Mouse (Mus musculus) adrenal gland, postnatal 10 days (tissue): ENCODE results near the gene Psma7. TPM values are rescaled to one million over a fixed set of nuclear protein-coding genes. Genes with fewer than 3 reads are reported as not detected.

Experiments used
- DNase-seq: peaks from one replicate; pipeline ENCODE4 v3.0.0; 2021; ENCODE audit warnings: mixed read lengths
- total RNA-seq, 2 experiments: library from RNA; stranded (reverse); gene quantifications; 2 replicates each; pipeline ENCODE4 v1.2.3; 2021

Psma7 gene
- total RNA-seq, 2 experiments from 2014 or later = 216 to 235 TPM

- DNase-seq = no peak
Measured at GRCm38 (mm10) chr2:180001635-180002034, 40.6 kb downstream of the Psma7 start.

GRCm38 (mm10) chr2:179998431-179998830, 43.8 kb downstream of the Psma7 start:
- no peak for DNase-seq

- DNase-seq = no peak
Measured at GRCm38 (mm10) chr2:179993071-179993470, 49.2 kb downstream of the Psma7 start.

- no peak for DNase-seq
Measured at GRCm38 (mm10) chr2:179989098-179989497, 53.1 kb downstream of the Psma7 start.

GRCm38 (mm10) chr2:179986437-179987022, 55.7 kb downstream of the Psma7 start:
- no peak for DNase-seq

Other genes with a start within 250 kb of the Psma7 start
- 10 to 100 TPM; 15.8 to 19.1 TPM for gene Taf4, start 65.8 kb downstream of the Psma7 start, total RNA-seq
- gene Lsm14b, start 17.4 kb downstream of the Psma7 start, total RNA-seq = 10 to 100 TPM; 33.2 to 35.9 TPM
- gene Ss18l1, start 76 bp upstream of the Psma7 start, total RNA-seq = 1 to 10 TPM; 5.1 to 5.9 TPM
- 10 to 100 TPM; 13.1 to 18.9 TPM for gene Mtg2, start 28.2 kb upstream of the Psma7 start, total RNA-seq
- under 1 TPM; 0.09 to 0.76 TPM for gene Hrh3, start 62.1 kb upstream of the Psma7 start, total RNA-seq
- 10 to 100 TPM; 30.2 to 34.0 TPM for gene Osbpl2, start 76.9 kb upstream of the Psma7 start, total RNA-seq
- gene Adrm1, start 129.1 kb upstream of the Psma7 start, total RNA-seq = 100 to 1,000 TPM; 102 to 111 TPM
- 10 to 100 TPM; 35.6 to 39.0 TPM for gene Lama5, start 183.4 kb upstream of the Psma7 start, total RNA-seq
- 100 to 1,000 TPM; 772 to 787 TPM for gene Rps21, start 214.9 kb upstream of the Psma7 start, total RNA-seq
- gene Cables2, start 231.1 kb upstream of the Psma7 start, total RNA-seq = 10 to 100 TPM; 17.3 to 19.8 TPM
- not detected for gene Rbbp8nl, start 247.4 kb upstream of the Psma7 start, total RNA-seq